Mouse (Mus musculus): ENCODE results near the gene Pxk. TPM values are rescaled to one million over a fixed set of nuclear protein-coding genes. Genes with fewer than 3 reads are reported as not detected.

Pxk gene
- polyA plus RNA-seq, 1 experiment from 2014 or later: 37.6 TPM

GRCm38 (mm10) chr14:8112036-8112435, 14.0 kb downstream of the Pxk start:
- Histone ChIP-seq H3K4me1 (ENCODE audit: control insufficient read depth, insufficient read depth, low read length) (no peaks in the 10 kb centered on the region), H3K27me3 (replicated peaks; ENCODE audit: control insufficient read depth, insufficient read depth, low read length) (no peaks in the 10 kb centered on the region), H3K9me3 (ENCODE audit: control insufficient read depth, low read length) (no peaks in the 10 kb centered on the region), H3K4me2 (ENCODE audit: low read depth, low read length) (no peak overlapping the region), H3K4me3 (ENCODE audit: low read depth, low read length) (no peak overlapping the region), H3K9ac (ENCODE audit: low read depth, low read length) (no peak overlapping the region), H3K36me3 (ENCODE audit: control insufficient read depth, insufficient read depth, low read length) (no peaks in the 10 kb centered on the region), H3K27ac (replicated peaks; ENCODE audit: low read depth, low read length) (no peak overlapping the region)
- ATAC-seq (ENCODE audit: low read depth): no peak
- no peak for DNase-seq (ENCODE audit: low spot score)
- WGBS: 91% methylated on average over 8 of the region's 8 CpGs

- Histone ChIP-seq H3K27me3 (replicated peaks; ENCODE audit: control insufficient read depth, insufficient read depth, low read length) (no peaks in the 10 kb centered on the region), H3K9me3 (ENCODE audit: control insufficient read depth, low read length) (no peaks in the 10 kb centered on the region), H3K4me3 (ENCODE audit: low read depth, low read length) (no peak overlapping the region), H3K4me2 (ENCODE audit: low read depth, low read length) (no peak overlapping the region), H3K36me3 (ENCODE audit: control insufficient read depth, insufficient read depth, low read length) (no peaks in the 10 kb centered on the region), H3K9ac (ENCODE audit: low read depth, low read length) (no peak overlapping the region), H3K27ac (replicated peaks; ENCODE audit: low read depth, low read length) (no peak overlapping the region), H3K4me1 (ENCODE audit: control insufficient read depth, insufficient read depth, low read length) (no peaks in the 10 kb centered on the region)
- ATAC-seq (ENCODE audit: low read depth) (no peak), DNase-seq (ENCODE audit: low spot score) (no peak)
- WGBS: 97% methylated on average over 2 of the region's 2 CpGs
These were observed 15.6 kb downstream of the Pxk start for GRCm38 (mm10) chr14:8113616-8114015.

- H3K4me2 ChIP-seq (ENCODE audit: low read depth, low read length): no peak overlapping the region
- H3K9me3 ChIP-seq (ENCODE audit: control insufficient read depth, low read length): no peaks in the 10 kb centered on the region
- 53% methylated on average over 3 of the region's 3 CpGs for WGBS
- no peak overlapping the region for H3K9ac ChIP-seq (ENCODE audit: low read depth, low read length)
- H3K27ac ChIP-seq (replicated peaks; ENCODE audit: low read depth, low read length): no peak overlapping the region
- H3K27me3 ChIP-seq (replicated peaks; ENCODE audit: control insufficient read depth, insufficient read depth, low read length): no peaks in the 10 kb centered on the region
- DNase-seq (ENCODE audit: low spot score): no peak
- no peak overlapping the region for H3K4me3 ChIP-seq (ENCODE audit: low read depth, low read length)
- no peak for ATAC-seq (ENCODE audit: low read depth)
- no peaks in the 10 kb centered on the region for H3K4me1 ChIP-seq (ENCODE audit: control insufficient read depth, insufficient read depth, low read length)
- no peaks in the 10 kb centered on the region for H3K36me3 ChIP-seq (ENCODE audit: control insufficient read depth, insufficient read depth, low read length)
These were observed 16.3 kb downstream of the Pxk start for GRCm38 (mm10) chr14:8114306-8114705.

- Histone ChIP-seq H3K27ac (replicated peaks; ENCODE audit: low read depth, low read length) (no peak overlapping the region), H3K4me1 (ENCODE audit: control insufficient read depth, insufficient read depth, low read length) (no peaks in the 10 kb centered on the region), H3K9me3 (ENCODE audit: control insufficient read depth, low read length) (no peaks in the 10 kb centered on the region), H3K4me3 (ENCODE audit: low read depth, low read length) (no peak overlapping the region), H3K9ac (ENCODE audit: low read depth, low read length) (no peak overlapping the region), H3K4me2 (ENCODE audit: low read depth, low read length) (no peak overlapping the region), H3K27me3 (replicated peaks; ENCODE audit: control insufficient read depth, insufficient read depth, low read length) (no peaks in the 10 kb centered on the region), H3K36me3 (ENCODE audit: control insufficient read depth, insufficient read depth, low read length) (no peaks in the 10 kb centered on the region)
- 94% methylated on average over 1 of the region's 1 CpGs for WGBS
- ATAC-seq (ENCODE audit: low read depth) (no peak), DNase-seq (ENCODE audit: low spot score) (no peak)
These were observed 16.7 kb downstream of the Pxk start for GRCm38 (mm10) chr14:8114756-8115155.

GRCm38 (mm10) chr14:8115772-8116171, 17.8 kb downstream of the Pxk start:
- no peaks in the 10 kb centered on the region for H3K27me3 ChIP-seq (replicated peaks; ENCODE audit: control insufficient read depth, insufficient read depth, low read length)
- 69% methylated on average over 4 of the region's 4 CpGs for WGBS
- no peak overlapping the region for H3K9ac ChIP-seq (ENCODE audit: low read depth, low read length)
- no peaks in the 10 kb centered on the region for H3K36me3 ChIP-seq (ENCODE audit: control insufficient read depth, insufficient read depth, low read length)
- H3K4me1 ChIP-seq (ENCODE audit: control insufficient read depth, insufficient read depth, low read length): no peaks in the 10 kb centered on the region
- no peak for DNase-seq (ENCODE audit: low spot score)
- no peaks in the 10 kb centered on the region for H3K9me3 ChIP-seq (ENCODE audit: control insufficient read depth, low read length)
- H3K4me2 ChIP-seq (ENCODE audit: low read depth, low read length): no peak overlapping the region
- no peak overlapping the region for H3K27ac ChIP-seq (replicated peaks; ENCODE audit: low read depth, low read length)
- ATAC-seq (ENCODE audit: low read depth): no peak
- no peak overlapping the region for H3K4me3 ChIP-seq (ENCODE audit: low read depth, low read length)

DNA sequence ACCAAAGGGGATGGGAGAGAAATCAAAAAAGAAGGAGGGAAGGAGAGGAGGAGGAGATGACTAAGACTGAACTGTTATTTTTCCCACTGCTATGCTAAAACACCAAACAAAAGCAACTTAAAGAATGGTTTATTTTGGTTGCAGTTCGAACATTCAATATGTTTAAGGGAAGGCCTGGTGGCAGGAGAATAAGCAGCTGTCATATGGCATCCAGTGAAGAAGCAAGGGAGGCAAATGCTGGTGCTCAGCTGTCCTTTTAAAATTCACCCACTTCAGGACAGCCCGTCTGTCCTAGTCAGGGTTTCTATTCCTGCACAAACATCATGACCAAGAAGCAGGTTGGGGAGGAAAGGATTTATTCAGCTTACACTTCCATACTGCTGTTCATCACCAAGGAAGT, 19.4 kb downstream of the Pxk start:
- 74% methylated on average over 2 of the region's 2 CpGs for WGBS
- Histone ChIP-seq H3K27me3 (replicated peaks; ENCODE audit: control insufficient read depth, insufficient read depth, low read length) (no peaks in the 10 kb centered on the region), H3K4me1 (ENCODE audit: control insufficient read depth, insufficient read depth, low read length) (no peaks in the 10 kb centered on the region), H3K4me2 (ENCODE audit: low read depth, low read length) (no peak overlapping the region), H3K9me3 (ENCODE audit: control insufficient read depth, low read length) (no peaks in the 10 kb centered on the region), H3K36me3 (ENCODE audit: control insufficient read depth, insufficient read depth, low read length) (0 out of 2 replicates have a peak, but pooled peaks cover 6% of the 10 kb centered on the region), H3K9ac (ENCODE audit: low read depth, low read length) (no peak overlapping the region), H3K27ac (replicated peaks; ENCODE audit: low read depth, low read length) (no peak overlapping the region), H3K4me3 (ENCODE audit: low read depth, low read length) (no peak overlapping the region)
- ATAC-seq (ENCODE audit: low read depth) (no peak), DNase-seq (ENCODE audit: low spot score) (no peak)

GRCm38 (mm10) chr14:8119454-8119853, 21.4 kb downstream of the Pxk start:
- Histone ChIP-seq H3K9me3 (ENCODE audit: control insufficient read depth, low read length) (no peaks in the 10 kb centered on the region), H3K36me3 (ENCODE audit: control insufficient read depth, insufficient read depth, low read length) (peaks cover 15% of the 10 kb centered on the region; the same call in 1 of the 2 replicates), H3K4me2 (ENCODE audit: low read depth, low read length) (no peak overlapping the region), H3K4me3 (ENCODE audit: low read depth, low read length) (no peak overlapping the region), H3K9ac (ENCODE audit: low read depth, low read length) (no peak overlapping the region), H3K27ac (replicated peaks; ENCODE audit: low read depth, low read length) (no peak overlapping the region), H3K4me1 (ENCODE audit: control insufficient read depth, insufficient read depth, low read length) (no peaks in the 10 kb centered on the region), H3K27me3 (replicated peaks; ENCODE audit: control insufficient read depth, insufficient read depth, low read length) (no peaks in the 10 kb centered on the region)
- WGBS: 84% methylated on average over 5 of the region's 5 CpGs
- no peak for ATAC-seq (ENCODE audit: low read depth)
- no peak for DNase-seq (ENCODE audit: low spot score)

DNA sequence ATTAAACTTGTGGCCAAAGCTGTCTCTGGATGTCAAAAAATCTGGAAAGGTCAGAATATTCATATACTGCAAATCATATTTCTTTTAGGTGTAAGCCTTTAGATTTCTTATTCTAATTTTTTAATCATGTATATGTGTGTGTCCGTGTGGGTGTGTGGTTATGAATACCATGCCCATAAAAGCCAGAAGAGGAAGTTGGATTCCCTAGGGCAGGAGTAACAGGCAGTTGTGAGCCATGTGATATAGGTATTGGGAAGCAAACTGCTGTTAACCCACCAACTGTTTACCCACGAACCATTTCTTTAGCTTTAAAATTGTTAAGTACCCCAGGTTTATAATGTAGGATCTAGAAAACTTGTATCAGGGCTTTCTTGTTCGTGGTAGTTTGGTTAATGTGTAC, 21.9 kb downstream of the Pxk start:
- no peaks in the 10 kb centered on the region for H3K4me1 ChIP-seq (ENCODE audit: control insufficient read depth, insufficient read depth, low read length)
- H3K9ac ChIP-seq (ENCODE audit: low read depth, low read length): no peak overlapping the region
- H3K4me3 ChIP-seq (ENCODE audit: low read depth, low read length): no peak overlapping the region
- WGBS: 83% methylated on average over 3 of the region's 3 CpGs
- H3K27me3 ChIP-seq (replicated peaks; ENCODE audit: control insufficient read depth, insufficient read depth, low read length): no peaks in the 10 kb centered on the region
- no peak overlapping the region for H3K27ac ChIP-seq (replicated peaks; ENCODE audit: low read depth, low read length)
- no peaks in the 10 kb centered on the region for H3K9me3 ChIP-seq (ENCODE audit: control insufficient read depth, low read length)
- ATAC-seq (ENCODE audit: low read depth) (no peak), DNase-seq (ENCODE audit: low spot score) (no peak)
- H3K36me3 ChIP-seq (ENCODE audit: control insufficient read depth, insufficient read depth, low read length): peaks cover 15% of the 10 kb centered on the region; the same call in 1 of the 2 replicates
- H3K4me2 ChIP-seq (ENCODE audit: low read depth, low read length): no peak overlapping the region

DNA sequence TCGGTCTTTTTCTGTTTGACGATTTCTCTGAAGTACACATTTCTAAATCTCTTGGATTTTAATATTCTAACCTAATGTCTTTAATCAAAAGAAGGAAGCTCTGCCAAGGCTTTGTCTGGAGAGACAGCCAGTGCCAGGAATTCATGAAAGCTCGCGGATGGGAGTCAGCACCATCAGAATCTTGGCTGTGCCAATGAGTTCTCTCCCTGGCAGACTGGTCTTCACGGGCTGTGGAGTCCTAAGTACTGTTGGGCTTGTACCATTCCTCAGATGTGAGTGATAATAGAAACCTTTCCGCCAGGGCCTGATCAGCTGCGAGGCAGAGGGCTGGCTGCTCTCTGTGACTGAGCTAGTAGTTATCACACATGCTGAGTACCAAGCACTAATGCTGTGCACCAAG, 25.1 kb downstream of the Pxk start:
- ATAC-seq (ENCODE audit: low read depth) (no peak), DNase-seq (ENCODE audit: low spot score) (no peak)
- WGBS: 89% methylated on average over 7 of the region's 7 CpGs
- H3K27me3 ChIP-seq (replicated peaks; ENCODE audit: control insufficient read depth, insufficient read depth, low read length): no peaks in the 10 kb centered on the region
- no peak overlapping the region for H3K27ac ChIP-seq (replicated peaks; ENCODE audit: low read depth, low read length)
- peaks cover 23% of the 10 kb centered on the region; the same call in 1 of the 2 replicates for H3K36me3 ChIP-seq (ENCODE audit: control insufficient read depth, insufficient read depth, low read length)
- no peaks in the 10 kb centered on the region for H3K4me1 ChIP-seq (ENCODE audit: control insufficient read depth, insufficient read depth, low read length)
- no peak overlapping the region for H3K9ac ChIP-seq (ENCODE audit: low read depth, low read length)
- no peak overlapping the region for H3K4me2 ChIP-seq (ENCODE audit: low read depth, low read length)
- no peak overlapping the region for H3K4me3 ChIP-seq (ENCODE audit: low read depth, low read length)
- no peaks in the 10 kb centered on the region for H3K9me3 ChIP-seq (ENCODE audit: control insufficient read depth, low read length)
